Comparison of ENCODE assay signal across 9 mouse cellular contexts in the genomic region with DNA sequence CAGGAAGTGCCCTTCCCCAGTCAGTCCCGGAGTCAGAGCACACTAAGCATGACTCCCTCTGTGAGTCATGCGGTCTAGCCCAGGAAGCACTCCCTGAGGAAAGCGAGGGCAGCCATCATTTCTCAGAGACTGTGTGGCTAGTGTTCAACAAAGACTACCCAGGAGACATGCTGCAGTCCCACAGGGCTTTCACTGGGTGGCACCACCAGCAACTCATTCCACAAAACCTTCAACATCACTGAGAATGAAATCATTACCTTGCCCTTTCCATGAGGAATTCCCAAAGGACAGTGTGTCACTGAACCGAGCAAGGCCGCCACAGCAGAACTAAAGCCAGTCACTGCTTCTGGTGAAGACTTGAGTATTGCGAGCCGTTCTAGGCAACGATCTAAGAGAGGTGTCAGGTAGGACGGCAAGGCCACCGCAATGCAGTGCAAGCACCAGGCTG. TPM values are rescaled to one million over a fixed set of nuclear protein-coding genes. Genes with fewer than 3 reads are reported as not detected.
DNase-seq lines count a peak whose midpoint lies in the region; ATAC-seq and TF ChIP-seq lines count a peak whose summit lies in the region.
"Had no signal": no experiment of that assay in that cellular context is flagged by ENCODE, and none has a peak within 500 bp of the region (broad histone marks: within the 10 kb centered on the region; RNA-seq: fewer than 3 reads in every experiment).

No protein-coding gene starts in this region.

- DNase-seq in hindbrain, postnatal 0 days (ENCODE audit: low spot score) = peak; percentile 38
- no peak for DNase-seq in hindbrain, embryonic 11.5 days (ENCODE audit: low spot score)
- DNase-seq in midbrain, embryonic 11.5 days (ENCODE audit: low spot score, missing footprints) = peak; percentile 80
- DNase-seq in adrenal gland, adult 2 months = peak; percentile 81
- peak; percentile 11 for DNase-seq in right cerebral cortex, postnatal 25 days
- no peak for DNase-seq in gastrocnemius, postnatal 14 days
- DNase-seq: cerebellum, adult 11-12 months; thymus, adult 18-20 months had no signal

- no peaks in the 10 kb centered on the region for H3K9me3 ChIP-seq in hindbrain, postnatal 0 days (ENCODE audit: low read length)
- H3K9me3 ChIP-seq in hindbrain, embryonic 11.5 days (ENCODE audit: control insufficient read depth, low read length) = no peaks in the 10 kb centered on the region
- H3K9me3 ChIP-seq in midbrain, embryonic 11.5 days (ENCODE audit: control insufficient read depth, low read length) = no peaks in the 10 kb centered on the region
- H3K9me3 ChIP-seq in midbrain, embryonic 16.5 days (replicated peaks; ENCODE audit: control insufficient read depth, low read length, poor library complexity, severe bottlenecking) = no peaks in the 10 kb centered on the region

- intact Hi-C loops in gastrocnemius, postnatal 14 days (cut with DNase I; ENCODE audit: low total_unique reads) = loop anchor here (5.0 kb wide), 1 partner anchor 50 kb away; no protein-coding TSS in a partner anchor

- no peak overlapping the region for H3K4me2 ChIP-seq in hindbrain, postnatal 0 days (ENCODE audit: low read depth, low read length)
- H3K4me2 ChIP-seq in hindbrain, embryonic 11.5 days (replicated peaks; ENCODE audit: low read depth, low read length) = no peak overlapping the region
- no peak overlapping the region for H3K4me2 ChIP-seq in midbrain, embryonic 11.5 days
- no peak overlapping the region for H3K4me2 ChIP-seq in midbrain, embryonic 16.5 days (ENCODE audit: low read length)

- peaks cover 34% of the 10 kb centered on the region for H3K36me3 ChIP-seq in hindbrain, postnatal 0 days (ENCODE audit: insufficient read depth, low read length)
- H3K36me3 ChIP-seq in hindbrain, embryonic 11.5 days (ENCODE audit: control insufficient read depth, insufficient read depth, low read length) = peaks cover 6% of the 10 kb centered on the region; the same call in 1 of the 2 replicates
- peaks cover 14% of the 10 kb centered on the region; the same call in 1 of the 2 replicates for H3K36me3 ChIP-seq in midbrain, embryonic 11.5 days (ENCODE audit: control insufficient read depth, insufficient read depth, low read length)
- peaks cover 20% of the 10 kb centered on the region for H3K36me3 ChIP-seq in midbrain, embryonic 16.5 days (ENCODE audit: control insufficient read depth, insufficient read depth, low read length)

- no peaks in the 10 kb centered on the region for H3K27me3 ChIP-seq in hindbrain, postnatal 0 days (ENCODE audit: insufficient read depth, low read length)
- H3K27me3 ChIP-seq in hindbrain, embryonic 11.5 days (ENCODE audit: control insufficient read depth, insufficient read depth, low read length) = no peaks in the 10 kb centered on the region
- no peaks in the 10 kb centered on the region for H3K27me3 ChIP-seq in midbrain, embryonic 11.5 days (ENCODE audit: control insufficient read depth, insufficient read depth, low read length)
- no peaks in the 10 kb centered on the region for H3K27me3 ChIP-seq in midbrain, embryonic 16.5 days (ENCODE audit: control insufficient read depth, insufficient read depth, low read depth, low read length)

- H3K27ac ChIP-seq in hindbrain, postnatal 0 days = no peak overlapping the region
- H3K27ac ChIP-seq in hindbrain, embryonic 11.5 days (ENCODE audit: low read depth, low read length) = no peak overlapping the region
- H3K27ac ChIP-seq in midbrain, embryonic 11.5 days (ENCODE audit: low read depth, low read length) = no peak overlapping the region
- no peak overlapping the region for H3K27ac ChIP-seq in midbrain, embryonic 16.5 days (ENCODE audit: low read length)

- no peak overlapping the region for H3K4me3 ChIP-seq in hindbrain, postnatal 0 days (ENCODE audit: low read length)
- H3K4me3 ChIP-seq in hindbrain, embryonic 11.5 days (ENCODE audit: low read depth, low read length) = no peak overlapping the region
- no peak overlapping the region for H3K4me3 ChIP-seq in midbrain, embryonic 11.5 days (ENCODE audit: low read depth, low read length)
- H3K4me3 ChIP-seq in midbrain, embryonic 16.5 days (ENCODE audit: low read depth, low read length) = no peak overlapping the region

- H3K9ac ChIP-seq in hindbrain, postnatal 0 days (replicated peaks; ENCODE audit: low read length) = no peak overlapping the region
- H3K9ac ChIP-seq in hindbrain, embryonic 11.5 days (ENCODE audit: low read depth, low read length) = no peak overlapping the region
- H3K9ac ChIP-seq in midbrain, embryonic 11.5 days (ENCODE audit: low read length) = no peak overlapping the region
- H3K9ac ChIP-seq in midbrain, embryonic 16.5 days (ENCODE audit: low read depth, low read length) = no peak overlapping the region

- no peaks in the 10 kb centered on the region for H3K4me1 ChIP-seq in hindbrain, postnatal 0 days (ENCODE audit: insufficient read depth, low read length)
- H3K4me1 ChIP-seq in hindbrain, embryonic 11.5 days (replicated peaks; ENCODE audit: control insufficient read depth, insufficient read depth, low read length) = no peaks in the 10 kb centered on the region
- no peaks in the 10 kb centered on the region for H3K4me1 ChIP-seq in midbrain, embryonic 11.5 days (ENCODE audit: control insufficient read depth, insufficient read depth, low read length)
- H3K4me1 ChIP-seq in midbrain, embryonic 16.5 days (ENCODE audit: control insufficient read depth, insufficient read depth, low read length) = no peaks in the 10 kb centered on the region

- TF ChIP-seq CTCF in hindbrain, postnatal 0 days (IDR thresholded peaks at IDR 0.05; ENCODE audit: low read depth) = peak; percentile 41; the same call in 1 of the 2 replicates

- WGBS in hindbrain, postnatal 0 days = 83% methylated on average over 10 of the region's 10 CpGs
- WGBS in hindbrain, embryonic 11.5 days = 90% methylated on average over 10 of the region's 10 CpGs
- WGBS in midbrain, embryonic 11.5 days = 93% methylated on average over 10 of the region's 10 CpGs
- 85% methylated on average over 10 of the region's 10 CpGs for WGBS in midbrain, embryonic 16.5 days

- no peak for ATAC-seq in hindbrain, postnatal 0 days
- no peak for ATAC-seq in hindbrain, embryonic 11.5 days (ENCODE audit: low FRiP score)
- ATAC-seq in midbrain, embryonic 11.5 days (ENCODE audit: low FRiP score) = no peak
- no peak for ATAC-seq in midbrain, embryonic 16.5 days

RNA-seq across cellular contexts. Expression of gene Heatr5a, which starts 23.6 kb away (rescaled TPM):
- total RNA-seq in hindbrain, postnatal 0 days (2014; rRNA removed) = 24.6 and 30.8 TPM in 2 replicates
- polyA plus RNA-seq in hindbrain, postnatal 0 days (2015; fragmentation: Nextera tagmentation; extraction: Ambion mirVana) = 2.7 and 3.2 TPM in 2 replicates
- polyA plus RNA-seq in hindbrain, embryonic 11.5 days (2014; fragmentation: Nextera tagmentation; extraction: Ambion mirVana) = 8.4 and 8.8 TPM in 2 replicates
- polyA plus RNA-seq in midbrain, embryonic 11.5 days (2014; fragmentation: Nextera tagmentation; extraction: Ambion mirVana) = 9.2 and 9.5 TPM in 2 replicates
- 6.9 and 7.1 TPM in 2 replicates for polyA plus RNA-seq in midbrain, embryonic 16.5 days (2015; fragmentation: Nextera tagmentation; extraction: Ambion mirVana)
- 10 to 100 TPM; 20.3 to 23.0 TPM for total RNA-seq in adrenal gland, adult 2 months (2021)
- polyA plus RNA-seq in adrenal gland, adult 2 months (2012; rRNA removed) = 18.5 and 24.9 TPM in 2 replicates
- total RNA-seq in gastrocnemius, postnatal 14 days (2021) = 10 to 100 TPM; 14.1 to 17.9 TPM

RNA-seq across cellular contexts. Expression of gene Dtd2, which starts 58.8 kb away (rescaled TPM):
- 10.8 and 19.5 TPM in 2 replicates for total RNA-seq in hindbrain, postnatal 0 days (2014; rRNA removed)
- polyA plus RNA-seq in hindbrain, postnatal 0 days (2015; fragmentation: Nextera tagmentation; extraction: Ambion mirVana) = 31.5 and 31.8 TPM in 2 replicates
- 20.8 and 25.1 TPM in 2 replicates for polyA plus RNA-seq in hindbrain, embryonic 11.5 days (2014; fragmentation: Nextera tagmentation; extraction: Ambion mirVana)
- polyA plus RNA-seq in midbrain, embryonic 11.5 days (2014; fragmentation: Nextera tagmentation; extraction: Ambion mirVana) = 24.1 and 27.4 TPM in 2 replicates
- polyA plus RNA-seq in midbrain, embryonic 16.5 days (2015; fragmentation: Nextera tagmentation; extraction: Ambion mirVana) = 18.2 and 24.7 TPM in 2 replicates
- 10 to 100 TPM; 16.1 to 22.5 TPM for total RNA-seq in adrenal gland, adult 2 months (2021)
- 10.3 and 16.5 TPM in 2 replicates for polyA plus RNA-seq in adrenal gland, adult 2 months (2012; rRNA removed)
- 1 to 10 TPM; 5.1 to 5.8 TPM for total RNA-seq in gastrocnemius, postnatal 14 days (2021)

Comparison
In these comparisons a context has a peak if more than half of its experiments do, and no peak if none do; other contexts are left out.
1. DNase-seq: peak in hindbrain, postnatal 0 days (single experiment), midbrain, embryonic 11.5 days (single experiment), adrenal gland, adult 2 months (single experiment) and right cerebral cortex, postnatal 25 days (single experiment); none in hindbrain, embryonic 11.5 days (single experiment) and gastrocnemius, postnatal 14 days (single experiment).